Mouse (Mus musculus): ENCODE results near the gene Gm44973.

GRCm38 (mm10) chr7:5030554-5031275 is 15.4 kb downstream of the Gm44973 start:
- TF ChIP-seq CTCF (IDR thresholded peaks at IDR 0.05; ENCODE audit: low read depth) (no peak), EP300 (IDR thresholded peaks at IDR 0.05; ENCODE audit: low read depth) (no peak)
